8 mouse cellular contexts compared by ENCODE assay signal in the genomic region with DNA sequence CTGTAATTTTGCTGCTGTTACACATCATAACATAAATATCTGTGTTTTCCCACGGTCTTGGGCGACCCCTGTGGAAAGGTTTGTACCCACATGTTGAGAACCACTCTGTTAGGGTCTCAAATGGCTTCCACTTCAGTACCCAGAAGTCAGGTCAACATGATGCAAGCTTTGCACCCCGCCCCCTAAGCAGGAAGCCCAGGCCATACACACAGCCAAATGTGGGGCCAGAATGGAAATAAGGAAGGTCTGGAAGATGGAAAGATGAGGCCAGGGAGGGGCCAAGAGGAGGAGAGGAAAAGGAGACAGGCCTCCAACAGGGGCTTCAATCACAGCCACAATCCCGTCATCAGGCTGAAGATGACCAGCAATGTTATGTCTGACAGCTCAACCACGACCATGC. TPM values are rescaled to one million over a fixed set of nuclear protein-coding genes. Genes with fewer than 3 reads are reported as not detected.
A peak's percentile ranks its signal among the peaks of the same experiment; 100 is the strongest.
DNase-seq lines count a peak whose midpoint lies in the region; ATAC-seq and TF ChIP-seq lines count a peak whose summit lies in the region.

No protein-coding gene starts in this region.

- WGBS in cerebellum, adult 2 months, result 51% methylated on average over 5 of the region's 5 CpGs
- WGBS in macrophage (ENCODE audit: missing documents), result 35% methylated on average over 5 of the region's 5 CpGs

- H3K27me3 ChIP-seq in cerebellum, adult 2 months (ENCODE audit: control insufficient read depth, insufficient read depth, low read length), result no peaks in the 10 kb centered on the region

- peaks cover 69% of the 10 kb centered on the region for H3K4me1 ChIP-seq in cerebellum, adult 2 months (ENCODE audit: control insufficient read depth, insufficient read depth, low read length)
- H3K4me1 ChIP-seq in bone marrow macrophage, adult 2 months (ENCODE audit: control insufficient read depth, insufficient read depth, low read length), result peaks cover 81% of the 10 kb centered on the region

- H3K36me3 ChIP-seq in macrophage (ENCODE audit: inconsistent target), result no peaks in the 10 kb centered on the region

- DNase-seq in cerebellum, adult 2 months, result no peak
- no peak for DNase-seq in cerebellum, adult 9-11 months
- DNase-seq in heart, postnatal 10 days, result peak; percentile 51 to 52
- no peak for DNase-seq in layer of hippocampus, postnatal 36 days
- DNase-seq in thymus, postnatal 14 days, result no peak

- intact Hi-C loops in heart, postnatal 10 days (cut with DNase I), result loop anchor here (2.0 kb wide), 1 partner anchor 35 kb away; no protein-coding TSS in a partner anchor

- no peak for TF ChIP-seq POLR2A in cerebellum, adult 2 months (IDR thresholded peaks at IDR 0.05; ENCODE audit: borderline replicate concordance, insufficient read depth, low read length)
- TF ChIP-seq POLR2A in bone marrow macrophage, adult 2 months (IDR thresholded peaks at IDR 0.05; ENCODE audit: borderline replicate concordance, low read depth, low read length), result no peak

- H3K27ac ChIP-seq in cerebellum, adult 2 months (ENCODE audit: insufficient read depth, low read length), result peak overlapping the region; percentile 88
- peak overlapping the region; percentile 97 for H3K27ac ChIP-seq in bone marrow macrophage, adult 2 months (ENCODE audit: insufficient read depth, low read depth, low read length)
- H3K27ac ChIP-seq in macrophage, result peak overlapping the region; percentile 80

- H3K4me3 ChIP-seq in cerebellum, adult 2 months (replicated peaks; ENCODE audit: insufficient read depth, low read depth, low read length), result no peak overlapping the region
- no peak overlapping the region for H3K4me3 ChIP-seq in bone marrow macrophage, adult 2 months (ENCODE audit: insufficient read depth, low read length)
- H3K4me3 ChIP-seq in macrophage (ENCODE audit: inconsistent target), result no peak overlapping the region

- peaks cover 100% of the 10 kb centered on the region for H3K79me2 ChIP-seq in macrophage (ENCODE audit: inconsistent target)

- ATAC-seq in CD4-positive, CD25-positive, alpha-beta regulatory T cell, adult 4 months, result no peak

- no peak for TF ChIP-seq CTCF in cerebellum, adult 2 months (IDR thresholded peaks at IDR 0.05; ENCODE audit: borderline replicate concordance, insufficient read depth, low read depth, low read length)
- TF ChIP-seq CTCF in bone marrow macrophage, adult 2 months (IDR thresholded peaks at IDR 0.05; ENCODE audit: low read depth, low read length), result no peak

RNA-seq across cellular contexts. Expression of a gene that starts 37.1 kb away (rescaled TPM):
- polyA plus RNA-seq in cerebellum, adult 2 months (2012; rRNA removed), result 86.8 and 93.2 TPM in 2 replicates
- 61.5 and 71.5 TPM in 2 replicates for polyA plus RNA-seq in bone marrow macrophage, adult 2 months (2012; ENCODE audit: insufficient read depth, insufficient read length, missing spikeins)
- 100 to 1,000 TPM; 112 to 125 TPM for total RNA-seq in heart, postnatal 10 days (2021)
- 100 to 1,000 TPM in 22 of 26 experiments, 10 to 100 TPM in 4; 46.8 to 281 (median 198) TPM for total RNA-seq in macrophage (2018; cell fraction: chromatin; rRNA removed)
- total RNA-seq in macrophage (2018; cell fraction: cytosol; rRNA removed), result 100 to 1,000 TPM in 3 of 26 experiments, 10 to 100 TPM in 23; 45.2 to 112 (median 78.1) TPM
- 100 to 1,000 TPM in 18 of 26 experiments, 10 to 100 TPM in 8; 31.2 to 178 (median 123) TPM for total RNA-seq in macrophage (2018; cell fraction: nucleus; rRNA removed)
- 52.2 to 78.3 TPM (median 77.8 TPM) in 3 replicates for polyA plus RNA-seq in macrophage (2018)
- 100 to 1,000 TPM; 266 to 300 TPM for total RNA-seq in layer of hippocampus, postnatal 36 days (2021)
- polyA plus RNA-seq in CD4-positive, CD25-positive, alpha-beta regulatory T cell, adult 4 months (2017; shearing (Covaris generic)), result 1 to 10 TPM; 4.0 to 6.1 TPM

Comparison
In these comparisons a context has a peak if more than half of its experiments do, and no peak if none do; other contexts are left out.
1. DNase-seq: peak in heart, postnatal 10 days (2 of 2); none in cerebellum, adult 2 months (0 of 2), cerebellum, adult 9-11 months (single experiment), layer of hippocampus, postnatal 36 days (0 of 2) and thymus, postnatal 14 days (single experiment).
2. Peak in every context shown above with its lines, with median percentiles within 50 percentile points of each other: H3K27ac ChIP-seq.